Mouse (Mus musculus) kidney, embryonic 14.5 days (tissue): ENCODE measurements around the gene Tubb4b. TPM values are rescaled to one million over a fixed set of nuclear protein-coding genes. Genes with fewer than 3 reads are reported as not detected.

Experiments used
- ATAC-seq: fragments of 200-750 bp; cut with Nextera tagmentation; 2 replicates; pipeline ENCODE4 v1.8.0; 2017; ENCODE audit warnings: moderate number of reproducible peaks, mild to moderate bottlenecking, moderate TSS enrichment, moderate library complexity; ENCODE audit not compliant: low FRiP score, low TSS enrichment
- H3K27ac ChIP-seq: fragments of 300-500 bp; sonication (generic); 2 replicates; pipeline ENCODE4 v1.5.1; 2014; ENCODE audit warnings: low read depth, mild to moderate bottlenecking, low read length, moderate library complexity, mixed read lengths
- H3K27me3 ChIP-seq: fragments of 300-500 bp; sonication (generic); 2 replicates; pipeline ENCODE4 v1.6.1; 2014; ENCODE audit warnings: mild to moderate bottlenecking, low read length; ENCODE audit not compliant: control insufficient read depth, insufficient read depth
- H3K36me3 ChIP-seq: fragments of 300-500 bp; sonication (generic); 2 replicates; pipeline ENCODE4 v1.6.1; 2014; ENCODE audit warnings: low read length, mixed read lengths; ENCODE audit not compliant: control insufficient read depth, insufficient read depth
- H3K4me1 ChIP-seq: fragments of 300-500 bp; sonication (generic); 2 replicates; pipeline ENCODE4 v1.6.1; 2014; ENCODE audit warnings: low read length, mixed read lengths; ENCODE audit not compliant: control insufficient read depth, insufficient read depth
- H3K4me2 ChIP-seq: fragments of 300-500 bp; sonication (generic); replicated peaks from 2 replicates; pipeline ENCODE4 v1.6.1; 2014; ENCODE audit warnings: low read depth, mild to moderate bottlenecking, low read length
- H3K4me3 ChIP-seq: fragments of 300-500 bp; sonication (generic); 2 replicates; pipeline ENCODE4 v1.5.1; 2014; ENCODE audit warnings: mild to moderate bottlenecking, low read length
- H3K9ac ChIP-seq: fragments of 300-500 bp; sonication (generic); 2 replicates; pipeline ENCODE4 v1.6.1; 2014; ENCODE audit warnings: low read depth, mild to moderate bottlenecking, low read length, moderate library complexity
- H3K9me3 ChIP-seq: fragments of 300-500 bp; sonication (generic); 2 replicates; pipeline ENCODE4 v1.6.1; 2016; ENCODE audit warnings: low read length; ENCODE audit not compliant: control insufficient read depth
- WGBS: fragments of 180-500 bp; shearing (Covaris S2); extraction: QIAGEN DNeasy Blood & Tissue Kit; methylation state at CpG from one replicate; pipeline ENCODE4 v1.1.7; 2014; 5-methylcytosine and 5-hydroxymethylcytosine counted together
- polyA plus RNA-seq: library from polyadenylated mRNA; unstranded; fragments of >200 nt; fragmentation: Nextera tagmentation; extraction: Ambion mirVana; gene quantifications from 2 replicates; pipeline ENCODE4 v1.2.1, GENCODE M21; 2014

Tubb4b gene
- polyA plus RNA-seq, 1 experiment from 2014 or later = 565 TPM

DNA sequence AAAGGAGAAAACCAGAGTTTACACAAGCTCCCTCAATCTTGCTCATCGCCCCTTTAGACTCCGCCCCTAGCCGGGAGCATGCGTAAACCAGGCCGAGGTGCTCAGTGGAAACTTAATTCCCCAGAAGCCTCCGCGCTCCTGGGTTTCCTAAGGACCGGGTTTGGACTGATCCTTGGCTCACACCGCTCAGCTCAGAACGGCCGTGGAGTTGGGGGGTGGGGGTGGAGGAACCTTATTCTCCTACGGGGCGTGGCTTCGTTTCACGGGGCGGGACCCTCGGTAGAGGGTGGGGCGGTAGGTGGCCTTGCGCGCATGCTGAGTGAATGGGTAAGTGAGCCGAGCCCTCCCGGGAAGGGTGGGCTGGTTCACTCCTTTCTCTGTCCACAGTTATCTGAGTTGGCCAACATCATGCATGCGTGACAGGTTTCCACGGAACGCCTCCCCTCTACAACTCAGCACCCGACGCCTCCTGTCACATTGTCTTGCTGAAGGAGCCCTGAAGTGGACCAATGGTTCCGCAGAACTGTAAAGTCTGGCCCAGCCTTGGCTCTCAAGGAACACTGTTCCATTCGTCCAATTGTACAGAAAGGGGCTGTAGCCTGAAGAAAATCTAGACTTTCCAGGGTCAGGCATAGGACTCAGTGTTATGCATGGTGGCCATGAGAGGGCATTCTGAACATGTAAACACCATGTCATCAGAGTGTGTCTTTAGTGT is 16.4 kb upstream of the Tubb4b start:
- H3K36me3 ChIP-seq = peaks cover 4% of the 10 kb centered on the region; the same call in 1 of the 2 replicates
- peaks cover 10% of the 10 kb centered on the region; the same call in 1 of the 2 replicates for H3K27me3 ChIP-seq
- WGBS = 1% methylated on average over 29 of the region's 29 CpGs
- no peaks in the 10 kb centered on the region for H3K9me3 ChIP-seq
- H3K4me2 ChIP-seq = peak overlapping the region; percentile 93
- ATAC-seq = peak; percentile 89
- peaks cover 12% of the 10 kb centered on the region; the same call in 1 of the 2 replicates for H3K4me1 ChIP-seq
- H3K9ac ChIP-seq = peak overlapping the region; percentile 45
- H3K27ac ChIP-seq = peak overlapping the region; percentile 8; the same call in 1 of the 2 replicates
- peak overlapping the region; percentile 24 for H3K4me3 ChIP-seq

DNA sequence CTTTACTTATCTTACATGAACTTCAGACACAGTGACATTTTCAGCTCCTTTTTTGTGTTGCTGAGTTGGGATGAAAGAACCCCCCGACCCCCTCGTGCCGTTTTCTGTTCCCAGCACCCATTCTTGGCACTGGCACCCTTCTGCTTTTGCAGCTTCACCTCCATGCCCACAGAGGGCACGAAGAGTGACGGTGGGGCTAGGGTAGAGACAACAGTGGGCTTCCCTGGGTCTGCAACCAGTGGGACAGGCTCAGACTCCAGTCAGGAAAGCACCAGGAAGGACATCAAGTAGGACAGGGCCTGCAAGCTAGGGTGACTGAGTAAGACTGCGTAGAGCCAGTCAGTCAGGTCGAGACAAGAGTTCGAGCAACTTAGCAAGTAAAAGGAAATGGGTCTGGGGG is 15.8 kb upstream of the Tubb4b start:
- no peaks in the 10 kb centered on the region for H3K9me3 ChIP-seq
- ATAC-seq = 0 out of 2 replicates have a peak, but pooled peaks have one; percentile 2

DNA sequence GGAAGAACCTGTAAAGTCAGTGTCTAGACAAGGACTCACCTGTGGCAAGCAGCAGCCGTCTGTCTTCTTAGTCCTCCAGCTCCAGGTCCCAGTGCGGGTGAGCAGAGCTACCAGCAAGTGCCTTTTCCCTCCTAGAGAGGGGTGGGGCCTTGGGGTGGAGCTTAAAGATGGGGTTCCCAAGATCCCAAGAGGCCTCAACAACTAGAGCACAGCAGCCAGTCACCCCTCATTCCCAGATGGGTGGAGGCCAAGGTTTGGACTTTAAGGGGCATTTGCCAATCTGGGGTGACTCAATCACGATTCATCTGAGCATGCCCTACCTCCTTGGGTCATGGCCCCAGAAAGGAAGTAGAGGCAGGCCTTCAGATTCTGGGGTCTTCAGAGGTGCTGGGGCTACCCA is 15.3 kb upstream of the Tubb4b start:
- no peak for ATAC-seq
- no peak overlapping the region for H3K4me3 ChIP-seq
- no peaks in the 10 kb centered on the region for H3K9me3 ChIP-seq
- H3K4me1 ChIP-seq = peaks cover 12% of the 10 kb centered on the region; the same call in 1 of the 2 replicates
- WGBS = 82% methylated on average over 3 of the region's 3 CpGs
- no peaks in the 10 kb centered on the region for H3K36me3 ChIP-seq
- no peak overlapping the region for H3K27ac ChIP-seq
- H3K27me3 ChIP-seq = peaks cover 10% of the 10 kb centered on the region; the same call in 1 of the 2 replicates
- no peak overlapping the region for H3K4me2 ChIP-seq
- H3K9ac ChIP-seq = no peak overlapping the region

More for the DNA sequence above, 15.8 kb upstream of the Tubb4b start:
- H3K4me2 ChIP-seq = peak overlapping the region; percentile 93
- 55% methylated on average over 8 of the region's 8 CpGs for WGBS
- H3K27ac ChIP-seq = no peak overlapping the region; the same call in 1 of the 2 replicates
- H3K9ac ChIP-seq = peak overlapping the region; percentile 45; the same call in 1 of the 2 replicates
- H3K4me3 ChIP-seq = peak overlapping the region; percentile 24
- peaks cover 1% of the 10 kb centered on the region; the same call in 1 of the 2 replicates for H3K36me3 ChIP-seq
- peaks cover 10% of the 10 kb centered on the region; the same call in 1 of the 2 replicates for H3K27me3 ChIP-seq
- peaks cover 12% of the 10 kb centered on the region; the same call in 1 of the 2 replicates for H3K4me1 ChIP-seq

DNA sequence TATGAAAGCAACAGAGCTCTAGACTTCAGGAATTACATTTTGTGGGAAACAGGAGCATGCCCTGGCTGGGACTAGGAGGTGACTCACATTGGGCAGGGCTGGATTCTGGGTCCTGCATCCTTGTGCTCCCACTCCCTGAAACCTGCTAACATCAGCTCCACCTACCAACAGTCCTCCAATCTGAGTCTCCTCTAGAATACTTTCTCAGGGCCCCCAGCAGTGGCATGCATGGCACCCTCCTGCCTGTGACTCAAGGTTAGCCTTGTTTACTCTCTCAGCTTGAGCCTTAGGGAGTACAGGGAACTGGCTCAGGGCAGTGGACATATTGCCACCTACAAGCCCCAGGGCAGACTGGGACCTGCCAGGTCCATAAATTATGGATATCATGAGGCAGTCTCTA is 13.6 kb upstream of the Tubb4b start:
- Histone ChIP-seq H3K36me3 (no peaks in the 10 kb centered on the region), H3K4me1 (peaks cover 12% of the 10 kb centered on the region; the same call in 1 of the 2 replicates), H3K4me2 (no peak overlapping the region), H3K27ac (no peak overlapping the region), H3K9ac (no peak overlapping the region), H3K4me3 (no peak overlapping the region), H3K9me3 (no peaks in the 10 kb centered on the region), H3K27me3 (peaks cover 10% of the 10 kb centered on the region; the same call in 1 of the 2 replicates)
- ATAC-seq = no peak

DNA sequence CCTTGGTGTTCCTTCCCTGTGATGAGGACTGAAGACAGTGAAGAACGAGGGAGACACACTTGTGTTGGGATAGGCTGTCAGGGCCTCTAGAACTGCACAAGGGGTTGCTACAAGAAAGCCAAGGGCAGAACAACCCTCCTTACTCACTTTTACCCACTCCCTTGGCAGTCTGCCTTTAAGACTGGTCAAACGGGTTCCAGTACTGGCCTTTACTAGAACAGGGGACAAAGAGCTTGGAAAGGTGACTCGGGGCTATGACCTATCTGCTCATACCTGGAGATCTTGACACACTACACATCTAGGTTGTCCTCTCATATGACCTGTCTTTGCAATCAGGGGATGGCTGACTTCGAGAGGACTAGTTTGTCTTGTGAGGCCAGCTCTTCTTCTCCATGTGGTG is 13.0 kb upstream of the Tubb4b start:
- no peak for ATAC-seq
- Histone ChIP-seq H3K9ac (no peak overlapping the region), H3K27me3 (peaks cover 6% of the 10 kb centered on the region; the same call in 1 of the 2 replicates), H3K4me2 (no peak overlapping the region), H3K27ac (no peak overlapping the region), H3K4me1 (peaks cover 7% of the 10 kb centered on the region; the same call in 1 of the 2 replicates), H3K9me3 (no peaks in the 10 kb centered on the region), H3K4me3 (no peak overlapping the region), H3K36me3 (no peaks in the 10 kb centered on the region)
- 58% methylated on average over 4 of the region's 4 CpGs for WGBS

GRCm38 (mm10) chr2:25236614-25237013 is 12.1 kb upstream of the Tubb4b start, which contains the start of gene Rnf224:
Gene Rnf224, minus strand, starts transcription at chr2:25236787.
- Histone ChIP-seq H3K4me2 (no peak within 1 kb of the TSS), H3K27me3 (no peaks in the 10 kb centered on the region), H3K4me1 (peaks cover 5% of the 10 kb centered on the region; the same call in 1 of the 2 replicates), H3K27ac (no peak within 1 kb of the TSS), H3K36me3 (no peaks in the 10 kb centered on the region), H3K9ac (no peak within 1 kb of the TSS), H3K4me3 (no peak within 1 kb of the TSS), H3K9me3 (no peaks in the 10 kb centered on the region)
- no peak for ATAC-seq
- 32% methylated on average over 8 of the region's 8 CpGs for WGBS

DNA sequence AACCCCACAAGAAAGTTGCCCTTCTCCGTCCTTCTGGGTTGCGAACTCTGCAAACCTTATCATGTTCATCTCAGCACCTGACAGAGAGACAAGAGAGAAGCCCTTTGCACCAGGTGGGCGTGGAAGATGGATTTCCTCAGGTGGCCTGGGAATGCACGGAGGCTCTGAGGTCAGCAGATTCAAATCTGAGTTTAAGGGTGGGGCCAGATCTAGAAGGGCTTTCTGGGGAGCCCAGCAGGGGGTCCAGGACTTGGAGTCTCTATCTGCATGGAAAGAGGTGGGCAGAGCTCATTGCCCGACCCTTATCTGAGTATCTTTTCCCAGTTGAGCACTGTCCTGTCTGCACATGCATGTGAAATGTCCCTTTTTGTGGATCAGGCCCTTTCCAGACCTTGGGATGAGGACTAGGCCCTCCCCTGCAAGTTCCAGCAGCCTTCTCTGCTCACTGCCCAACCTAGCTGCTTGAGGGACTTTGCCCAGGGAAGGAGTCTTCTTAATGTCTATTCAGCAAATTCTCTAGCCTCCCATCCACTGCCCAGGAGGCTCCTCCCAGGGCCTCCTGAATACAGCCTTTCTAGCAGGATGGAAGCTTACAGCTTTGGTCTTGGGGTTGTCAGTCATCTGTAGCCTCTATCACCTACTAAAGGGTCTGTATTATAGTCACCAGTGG is 10.2 kb upstream of the Tubb4b start:
- Histone ChIP-seq H3K36me3 (no peaks in the 10 kb centered on the region), H3K27me3 (no peaks in the 10 kb centered on the region), H3K27ac (no peak overlapping the region), H3K9me3 (no peaks in the 10 kb centered on the region), H3K4me1 (no peaks in the 10 kb centered on the region), H3K4me3 (no peak overlapping the region), H3K4me2 (no peak overlapping the region), H3K9ac (no peak overlapping the region)
- WGBS = 68% methylated on average over 5 of the region's 5 CpGs
- no peak for ATAC-seq

- Histone ChIP-seq H3K4me2 (no peak within 1 kb of the TSS), H3K36me3 (no peaks in the 10 kb centered on the region), H3K9ac (no peak within 1 kb of the TSS), H3K27me3 (no peaks in the 10 kb centered on the region), H3K4me3 (no peak within 1 kb of the TSS), H3K9me3 (no peaks in the 10 kb centered on the region), H3K27ac (no peak within 1 kb of the TSS), H3K4me1 (no peaks in the 10 kb centered on the region)
- 68% methylated on average over 3 of the region's 3 CpGs for WGBS
- ATAC-seq = no peak
These were observed 9.5 kb upstream of the Tubb4b start, which contains the start of gene Slc34a3 for GRCm38 (mm10) chr2:25234050-25234449. Gene Slc34a3, minus strand, starts transcription at chr2:25234364.

DNA sequence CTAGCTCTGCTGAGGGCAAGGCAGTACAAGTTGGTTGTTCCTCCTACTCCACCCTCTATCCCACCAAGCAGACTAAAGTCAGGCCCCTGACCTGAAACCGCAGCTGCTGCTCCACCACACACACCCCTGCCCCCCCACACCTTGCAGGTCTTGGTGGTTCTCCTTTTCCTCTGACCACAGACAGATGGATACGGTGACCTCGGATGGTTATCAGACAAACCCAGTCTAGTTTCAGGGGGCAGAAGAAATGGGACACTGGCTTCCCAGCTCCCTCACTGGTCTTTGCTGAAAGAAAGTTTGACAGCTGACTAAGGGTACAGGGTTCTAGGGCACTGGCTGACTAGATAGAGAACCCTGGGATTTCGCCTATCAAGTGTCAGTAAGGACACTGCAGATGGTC is 8.9 kb upstream of the Tubb4b start:
- Histone ChIP-seq H3K9me3 (no peaks in the 10 kb centered on the region), H3K27ac (no peak overlapping the region), H3K4me1 (no peaks in the 10 kb centered on the region), H3K9ac (no peak overlapping the region), H3K4me3 (no peak overlapping the region), H3K4me2 (no peak overlapping the region), H3K36me3 (no peaks in the 10 kb centered on the region), H3K27me3 (no peaks in the 10 kb centered on the region)
- 85% methylated on average over 4 of the region's 4 CpGs for WGBS
- no peak for ATAC-seq
